Mouse (Mus musculus) testis, adult 2 months (tissue): Measurements from ENCODE around the gene Gpr83.

Experiments
- CTCF ChIP-seq: fragments of 200-500 bp; IDR thresholded peaks from 2 replicates; pipeline ENCODE4 v1.5.1; 2012; ENCODE audit warnings: low read depth, mild to moderate bottlenecking, inconsistent platforms, low read length, moderate library complexity; ENCODE audit not compliant: control insufficient read depth, insufficient read depth, insufficient replicate concordance
- POLR2A ChIP-seq: fragments of 200-500 bp; IDR thresholded peaks from 2 replicates; pipeline ENCODE4 v1.6.1; 2012; ENCODE audit warnings: low read depth, mild to moderate bottlenecking, inconsistent platforms, low read length, moderate library complexity; ENCODE audit not compliant: control insufficient read depth

- TF ChIP-seq POLR2A (no peak), CTCF (no peak)
Observed at GRCm38 (mm10) chr9:14848267-14848935, 11.6 kb upstream of the Gpr83 start.
